In the genomic region with DNA sequence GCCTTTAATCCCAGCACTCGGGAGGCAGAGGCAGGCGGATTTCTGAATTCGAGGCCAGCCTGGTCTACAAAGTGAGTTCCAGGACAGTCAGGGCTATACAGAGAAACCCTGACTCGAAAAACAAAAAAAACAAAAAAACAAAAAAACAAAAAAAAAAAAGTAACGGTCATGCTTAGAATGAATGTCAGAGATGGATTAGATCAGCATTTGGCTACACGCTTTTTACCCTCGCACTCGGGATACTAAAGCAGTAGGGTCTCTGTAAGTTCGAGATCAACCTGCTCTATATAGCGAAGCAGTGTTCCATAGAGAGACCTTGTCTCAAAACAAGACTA, we compare ENCODE assay signal across 8 mouse cellular contexts. TPM values are rescaled to one million over a fixed set of nuclear protein-coding genes. Genes with fewer than 3 reads are reported as not detected.
DNase-seq lines count a peak whose midpoint lies in the region; ATAC-seq and TF ChIP-seq lines count a peak whose summit lies in the region.
"Not testable (repeated sequence)": the region's sequence is repeated elsewhere in the genome, so short reads cannot be mapped to it uniquely, and the experiment has no call there.

No protein-coding gene starts in this region.

- TF ChIP-seq CTCF in bone marrow macrophage, adult 2 months (IDR thresholded peaks at IDR 0.05; ENCODE audit: low read depth, low read length); lung, embryonic 14.5 days (IDR thresholded peaks at IDR 0.05; ENCODE audit: low read depth); midbrain, postnatal 0 days (IDR thresholded peaks at IDR 0.05); stomach, postnatal 0 days (IDR thresholded peaks at IDR 0.05; ENCODE audit: low read depth): not testable (repeated sequence)

- H3K9ac ChIP-seq in heart, embryonic 13.5 days, result peak overlapping the region; percentile 92
- peak overlapping the region; percentile 77 for H3K9ac ChIP-seq in intestine, embryonic 14.5 days (ENCODE audit: low read length)
- peak overlapping the region; percentile 75 for H3K9ac ChIP-seq in limb, embryonic 12.5 days (replicated peaks)
- H3K9ac ChIP-seq in lung, embryonic 14.5 days, result peak overlapping the region; percentile 72
- peak overlapping the region; percentile 86 for H3K9ac ChIP-seq in midbrain, postnatal 0 days (replicated peaks; ENCODE audit: low read length, poor library complexity, severe bottlenecking)
- peak overlapping the region; percentile 90 for H3K9ac ChIP-seq in stomach, postnatal 0 days (ENCODE audit: low read length)

- TF ChIP-seq EP300 in stomach, postnatal 0 days (optimal IDR thresholded peaks at IDR 0.05), result not testable (repeated sequence)

- peak overlapping the region; percentile 80 for H3K4me2 ChIP-seq in heart, embryonic 13.5 days
- peak overlapping the region; percentile 64 for H3K4me2 ChIP-seq in intestine, embryonic 14.5 days (ENCODE audit: low read length)
- H3K4me2 ChIP-seq in limb, embryonic 12.5 days, result peak overlapping the region; percentile 72
- H3K4me2 ChIP-seq in lung, embryonic 14.5 days, result peak overlapping the region; percentile 70
- peak overlapping the region; percentile 51 for H3K4me2 ChIP-seq in midbrain, postnatal 0 days (ENCODE audit: low read depth, low read length, poor library complexity, severe bottlenecking)
- peak overlapping the region; percentile 62 for H3K4me2 ChIP-seq in stomach, postnatal 0 days (replicated peaks; ENCODE audit: low read depth)

- DNase-seq in forebrain, embryonic 10.5 days (ENCODE audit: extremely low spot score, low spot score); intestine, embryonic 14.5 days (ENCODE audit: low spot score); lung, embryonic 14.5 days; midbrain, postnatal 0 days (ENCODE audit: low spot score); stomach, postnatal 0 days (ENCODE audit: low spot score): not testable (repeated sequence)

- H3K4me3 ChIP-seq in bone marrow macrophage, adult 2 months (ENCODE audit: insufficient read depth, low read length), result peak overlapping the region; percentile 89
- peak overlapping the region; percentile 93 for H3K4me3 ChIP-seq in forebrain, embryonic 10.5 days
- H3K4me3 ChIP-seq in heart, embryonic 13.5 days, result peak overlapping the region; percentile 86
- H3K4me3 ChIP-seq in intestine, embryonic 14.5 days (ENCODE audit: low read depth, low read length), result peak overlapping the region; percentile 86
- peak overlapping the region; percentile 64 for H3K4me3 ChIP-seq in limb, embryonic 12.5 days (replicated peaks)
- H3K4me3 ChIP-seq in lung, embryonic 14.5 days (ENCODE audit: low read depth, low read length), result peak overlapping the region; percentile 79
- H3K4me3 ChIP-seq in midbrain, postnatal 0 days (ENCODE audit: low read depth, low read length), result peak overlapping the region; percentile 56
- H3K4me3 ChIP-seq in stomach, postnatal 0 days (ENCODE audit: low read depth, low read length), result peak overlapping the region; percentile 85

- H3K27me3 ChIP-seq in forebrain, embryonic 10.5 days (ENCODE audit: poor library complexity, severe bottlenecking); heart, embryonic 13.5 days (replicated peaks); intestine, embryonic 14.5 days (replicated peaks; ENCODE audit: control insufficient read depth, insufficient read depth, low read length); limb, embryonic 12.5 days; lung, embryonic 14.5 days (ENCODE audit: insufficient read depth, low read length); midbrain, postnatal 0 days (ENCODE audit: insufficient read depth, low read length); stomach, postnatal 0 days (ENCODE audit: control insufficient read depth, insufficient read depth, low read length): not testable (repeated sequence)

- 50% methylated on average over 10 of the region's 10 CpGs for WGBS in forebrain, embryonic 10.5 days
- 41% methylated on average over 10 of the region's 10 CpGs for WGBS in heart, embryonic 13.5 days
- 44% methylated on average over 10 of the region's 10 CpGs for WGBS in intestine, embryonic 14.5 days
- 42% methylated on average over 10 of the region's 10 CpGs for WGBS in limb, embryonic 12.5 days
- WGBS in lung, embryonic 14.5 days, result 33% methylated on average over 10 of the region's 10 CpGs
- 48% methylated on average over 10 of the region's 10 CpGs for WGBS in midbrain, postnatal 0 days
- WGBS in stomach, postnatal 0 days, result 35% methylated on average over 10 of the region's 10 CpGs

- H3K9me3 ChIP-seq in forebrain, embryonic 10.5 days; heart, embryonic 13.5 days; intestine, embryonic 14.5 days (ENCODE audit: control insufficient read depth, low read length); limb, embryonic 12.5 days; lung, embryonic 14.5 days (ENCODE audit: low read depth, low read length); midbrain, postnatal 0 days (ENCODE audit: low read length); stomach, postnatal 0 days (ENCODE audit: control insufficient read depth, low read length): not testable (repeated sequence)

- peak overlapping the region; percentile 77 for H3K27ac ChIP-seq in bone marrow macrophage, adult 2 months (ENCODE audit: insufficient read depth, low read depth, low read length)
- H3K27ac ChIP-seq in forebrain, embryonic 10.5 days, result peak overlapping the region; percentile 94
- H3K27ac ChIP-seq in heart, embryonic 13.5 days (replicated peaks), result peak overlapping the region; percentile 91
- peak overlapping the region; percentile 79; the same call in 1 of the 2 replicates for H3K27ac ChIP-seq in intestine, embryonic 14.5 days (ENCODE audit: low read depth)
- H3K27ac ChIP-seq in limb, embryonic 12.5 days, result 0 out of 2 replicates have a peak overlapping the region, but pooled peaks have one; percentile 92
- peak overlapping the region; percentile 86; the same call in 1 of the 2 replicates for H3K27ac ChIP-seq in lung, embryonic 14.5 days (ENCODE audit: low read depth)
- not testable (repeated sequence) for H3K27ac ChIP-seq in midbrain, postnatal 0 days (ENCODE audit: low read depth, low read length)
- H3K27ac ChIP-seq in stomach, postnatal 0 days (replicated peaks), result peak overlapping the region; percentile 94

- TF ChIP-seq POLR2A in bone marrow macrophage, adult 2 months (IDR thresholded peaks at IDR 0.05; ENCODE audit: borderline replicate concordance, low read depth, low read length), result not testable (repeated sequence)

- ATAC-seq in heart, embryonic 13.5 days (ENCODE audit: extremely low read depth, insufficient number of reproducible peaks, low FRiP score, low TSS enrichment); intestine, embryonic 14.5 days (replicated peaks; ENCODE audit: low FRiP score, low TSS enrichment, low read depth); limb, embryonic 12.5 days (ENCODE audit: insufficient number of reproducible peaks, insufficient read depth, low FRiP score, low TSS enrichment, low read depth); lung, embryonic 14.5 days (ENCODE audit: insufficient read depth); stomach, postnatal 0 days (ENCODE audit: low FRiP score, low TSS enrichment): not testable (repeated sequence)
- peak; percentile 11; the same call in 1 of the 2 replicates for ATAC-seq in midbrain, postnatal 0 days (ENCODE audit: low FRiP score)

- peaks cover 77% of the 10 kb centered on the region for H3K4me1 ChIP-seq in bone marrow macrophage, adult 2 months (ENCODE audit: control insufficient read depth, insufficient read depth, low read length)
- peaks cover 32% of the 10 kb centered on the region for H3K4me1 ChIP-seq in forebrain, embryonic 10.5 days
- peaks cover 67% of the 10 kb centered on the region for H3K4me1 ChIP-seq in heart, embryonic 13.5 days
- not testable (repeated sequence) for H3K4me1 ChIP-seq in intestine, embryonic 14.5 days (replicated peaks; ENCODE audit: control insufficient read depth, insufficient read depth, low read length); lung, embryonic 14.5 days (ENCODE audit: insufficient read depth); midbrain, postnatal 0 days (ENCODE audit: insufficient read depth, low read length); stomach, postnatal 0 days (replicated peaks; ENCODE audit: control insufficient read depth, insufficient read depth)
- peaks cover 15% of the 10 kb centered on the region for H3K4me1 ChIP-seq in limb, embryonic 12.5 days (replicated peaks)

- H3K36me3 ChIP-seq in forebrain, embryonic 10.5 days (replicated peaks); heart, embryonic 13.5 days; intestine, embryonic 14.5 days (ENCODE audit: control insufficient read depth, insufficient read depth, low read length); limb, embryonic 12.5 days; lung, embryonic 14.5 days (ENCODE audit: insufficient read depth); midbrain, postnatal 0 days (ENCODE audit: insufficient read depth, low read length); stomach, postnatal 0 days (ENCODE audit: control insufficient read depth, insufficient read depth, low read length): not testable (repeated sequence)

RNA-seq across cellular contexts. Expression of a gene that starts 7.3 kb away (rescaled TPM):
- 70.3 and 72.2 TPM in 2 replicates for polyA plus RNA-seq in bone marrow macrophage, adult 2 months (2012; ENCODE audit: insufficient read depth, insufficient read length, missing spikeins)
- polyA plus RNA-seq in forebrain, embryonic 10.5 days (2016; fragmentation: Nextera tagmentation; extraction: Ambion mirVana), result 8.8 and 10.0 TPM in 2 replicates
- polyA plus RNA-seq in heart, embryonic 13.5 days (2015; fragmentation: Nextera tagmentation; extraction: Ambion mirVana), result 18.6 and 21.2 TPM in 2 replicates
- polyA plus RNA-seq in intestine, embryonic 14.5 days (2014; fragmentation: Nextera tagmentation; extraction: Ambion mirVana), result 20.5 and 20.9 TPM in 2 replicates
- 17.5 and 18.0 TPM in 2 replicates for polyA plus RNA-seq in limb, embryonic 12.5 days (2016; fragmentation: Nextera tagmentation; extraction: Ambion mirVana)
- 13.2 and 14.3 TPM in 2 replicates for polyA plus RNA-seq in lung, embryonic 14.5 days (2014; fragmentation: Nextera tagmentation; extraction: Ambion mirVana)
- total RNA-seq in midbrain, postnatal 0 days (2014; rRNA removed), result 19.2 and 20.9 TPM in 2 replicates
- polyA plus RNA-seq in midbrain, postnatal 0 days (2015; fragmentation: Nextera tagmentation; extraction: Ambion mirVana), result 17.0 and 17.2 TPM in 2 replicates
- polyA plus RNA-seq in stomach, postnatal 0 days (2015; fragmentation: Nextera tagmentation; extraction: Ambion mirVana), result 14.7 and 15.5 TPM in 2 replicates

RNA-seq across cellular contexts. Expression of a gene that starts 53.1 kb away (rescaled TPM):
- polyA plus RNA-seq in bone marrow macrophage, adult 2 months (2012; ENCODE audit: insufficient read depth, insufficient read length, missing spikeins), result 10.8 and 13.8 TPM in 2 replicates
- polyA plus RNA-seq in forebrain, embryonic 10.5 days (2016; fragmentation: Nextera tagmentation; extraction: Ambion mirVana), result 59.5 and 61.2 TPM in 2 replicates
- 1,129 and 1,294 TPM in 2 replicates for polyA plus RNA-seq in heart, embryonic 13.5 days (2015; fragmentation: Nextera tagmentation; extraction: Ambion mirVana)
- 263 and 321 TPM in 2 replicates for polyA plus RNA-seq in intestine, embryonic 14.5 days (2014; fragmentation: Nextera tagmentation; extraction: Ambion mirVana)
- polyA plus RNA-seq in limb, embryonic 12.5 days (2016; fragmentation: Nextera tagmentation; extraction: Ambion mirVana), result 31.0 and 36.4 TPM in 2 replicates
- 144 and 164 TPM in 2 replicates for polyA plus RNA-seq in lung, embryonic 14.5 days (2014; fragmentation: Nextera tagmentation; extraction: Ambion mirVana)
- total RNA-seq in midbrain, postnatal 0 days (2014; rRNA removed), result 14.6 and 23.1 TPM in 2 replicates
- polyA plus RNA-seq in midbrain, postnatal 0 days (2015; fragmentation: Nextera tagmentation; extraction: Ambion mirVana), result 69.3 and 70.3 TPM in 2 replicates
- 185 and 206 TPM in 2 replicates for polyA plus RNA-seq in stomach, postnatal 0 days (2015; fragmentation: Nextera tagmentation; extraction: Ambion mirVana)
